Mouse (Mus musculus): ENCODE measurements around the gene Slc24a3.

DNA sequence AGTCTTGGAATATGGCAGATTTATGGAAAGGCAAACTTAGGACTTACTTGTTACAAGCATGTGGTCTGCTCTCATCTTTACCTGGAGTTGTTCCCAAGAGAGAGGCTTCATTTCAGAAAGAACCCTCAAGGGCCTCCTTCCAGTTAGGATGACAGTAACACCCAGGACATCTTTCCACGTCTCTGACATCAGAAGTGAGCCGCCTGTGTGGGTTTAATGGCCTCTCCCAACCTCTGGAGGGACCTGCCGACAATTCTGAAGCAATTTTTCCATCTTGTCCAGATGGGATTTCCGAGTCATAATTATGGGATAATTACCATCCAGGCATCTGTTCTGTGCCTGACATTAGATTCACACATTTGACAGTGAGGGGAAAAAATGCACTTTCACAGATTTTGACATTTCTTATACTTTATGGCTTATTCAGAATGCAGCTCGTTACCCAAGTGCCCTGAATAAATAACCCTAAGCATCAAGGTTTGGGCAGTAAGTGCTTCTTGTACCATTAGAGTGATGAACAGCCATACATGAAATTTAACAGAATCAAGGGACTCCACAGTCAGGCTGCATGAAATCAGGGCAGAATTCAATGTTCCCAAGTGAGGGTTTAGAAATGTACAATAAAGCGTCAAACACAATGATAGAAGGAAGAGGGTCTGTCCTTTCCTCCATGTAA is 463.7 kb downstream of the Slc24a3 start:
- TF ChIP-seq ZC3H11A (IDR thresholded peaks at IDR 0.05; ENCODE audit: borderline replicate concordance, low read depth, low read length) = no peak
- no peak for TF ChIP-seq CHD2 (IDR thresholded peaks at IDR 0.05; ENCODE audit: low read depth, low read length)
- TF ChIP-seq MAFK (IDR thresholded peaks at IDR 0.05; ENCODE audit: insufficient read depth, low read depth, low read length) = no peak
- no peak for TF ChIP-seq HCFC1 (IDR thresholded peaks at IDR 0.05; ENCODE audit: borderline replicate concordance, insufficient read depth, low read length)
